Mouse (Mus musculus) bone marrow macrophage, adult 2 months (primary cell): ENCODE data around the gene Mrc2.

ENCODE experiments used
- CTCF ChIP-seq: IDR thresholded peaks from 2 replicates; pipeline ENCODE4 v1.5.1; 2012; ENCODE audit warnings: low read depth, mild to moderate bottlenecking, low read length, moderate library complexity
- POLR2A ChIP-seq: IDR thresholded peaks from 2 replicates; pipeline ENCODE4 v1.6.1; 2012; ENCODE audit warnings: mild to moderate bottlenecking, low read depth, low read length, borderline replicate concordance

GRCm38 (mm10) chr11:105333867-105334670 lies 41.6 kb downstream of the Mrc2 start:
- TF ChIP-seq CTCF (no peak), POLR2A (no peak)
